Mouse (Mus musculus) embryonic facial prominence, embryonic 11.5 days (tissue): ENCODE data around the gene Tex33. TPM values are rescaled to one million over a fixed set of nuclear protein-coding genes. Genes with fewer than 3 reads are reported as not detected.

Source experiments
- ATAC-seq: fragments of 200-750 bp; cut with Nextera tagmentation; replicated peaks from 2 replicates; pipeline ENCODE4 v1.8.0; 2017; ENCODE audit warnings: low read depth; ENCODE audit not compliant: insufficient number of reproducible peaks, low FRiP score, low TSS enrichment
- DNase-seq: peaks from one replicate; pipeline ENCODE4 v3.0.0-alpha.2; 2015; ENCODE audit warnings: low spot score
- H3K27ac ChIP-seq: fragments of 300-500 bp; sonication (generic); replicated peaks from 2 replicates; pipeline ENCODE4 v1.5.1; 2014; ENCODE audit warnings: mild to moderate bottlenecking, low read depth, low read length, control low read depth
- H3K27me3 ChIP-seq: fragments of 300-500 bp; sonication (generic); 2 replicates; pipeline ENCODE4 v1.6.1; 2014; ENCODE audit warnings: mild to moderate bottlenecking, low read length, moderate library complexity, mixed read lengths; ENCODE audit not compliant: control insufficient read depth, insufficient read depth
- H3K36me3 ChIP-seq: fragments of 300-500 bp; sonication (generic); replicated peaks from 2 replicates; pipeline ENCODE4 v1.6.1; 2014; ENCODE audit warnings: low read depth, mild to moderate bottlenecking, low read length, moderate library complexity, mixed read lengths; ENCODE audit not compliant: control insufficient read depth, insufficient read depth
- H3K4me1 ChIP-seq: fragments of 300-500 bp; sonication (generic); 2 replicates; pipeline ENCODE4 v1.6.1; 2014; ENCODE audit warnings: low read length, mixed read lengths; ENCODE audit not compliant: control insufficient read depth, insufficient read depth
- H3K4me2 ChIP-seq: fragments of 300-500 bp; sonication (generic); 2 replicates; pipeline ENCODE4 v1.6.1; 2014; ENCODE audit warnings: low read depth, mild to moderate bottlenecking, control low read depth, low read length, moderate library complexity
- H3K4me3 ChIP-seq: fragments of 300-500 bp; sonication (generic); 2 replicates; pipeline ENCODE4 v1.5.1; 2014; ENCODE audit warnings: low read depth, low read length, control low read depth
- H3K9ac ChIP-seq: fragments of 300-500 bp; sonication (generic); replicated peaks from 2 replicates; pipeline ENCODE4 v1.6.1; 2014; ENCODE audit warnings: mild to moderate bottlenecking, control low read depth, low read length
- H3K9me3 ChIP-seq: fragments of 300-500 bp; sonication (generic); replicated peaks from 2 replicates; pipeline ENCODE4 v1.6.1; 2016; ENCODE audit warnings: mild to moderate bottlenecking, low read length, inconsistent platforms, mixed read lengths; ENCODE audit not compliant: control insufficient read depth
- WGBS: fragments of 180-500 bp; shearing (Covaris S2); extraction: QIAGEN DNeasy Blood & Tissue Kit; methylation state at CpG from one replicate; pipeline ENCODE4 v1.1.7; 2014; 5-methylcytosine and 5-hydroxymethylcytosine counted together
- polyA plus RNA-seq: library from polyadenylated mRNA; unstranded; fragments of >200 nt; fragmentation: Nextera tagmentation; extraction: Ambion mirVana; gene quantifications from 2 replicates; pipeline ENCODE4 v1.2.1, GENCODE M21; 2014

Tex33 gene
- polyA plus RNA-seq, 1 experiment from 2014 or later: not detected

GRCm38 (mm10) chr15:78368926-78369346, 26.8 kb downstream of the Tex33 start:
- peak; percentile 63 for DNase-seq
- H3K27ac ChIP-seq: no peak overlapping the region
- H3K4me3 ChIP-seq: no peak overlapping the region
- no peaks in the 10 kb centered on the region for H3K36me3 ChIP-seq
- H3K9ac ChIP-seq: no peak overlapping the region
- no peak for ATAC-seq
- H3K27me3 ChIP-seq: no peaks in the 10 kb centered on the region; the same call in 1 of the 2 replicates
- no peak overlapping the region for H3K4me2 ChIP-seq
- 12% methylated on average over 8 of the region's 8 CpGs for WGBS
- H3K4me1 ChIP-seq: no peaks in the 10 kb centered on the region
- no peaks in the 10 kb centered on the region for H3K9me3 ChIP-seq

DNA sequence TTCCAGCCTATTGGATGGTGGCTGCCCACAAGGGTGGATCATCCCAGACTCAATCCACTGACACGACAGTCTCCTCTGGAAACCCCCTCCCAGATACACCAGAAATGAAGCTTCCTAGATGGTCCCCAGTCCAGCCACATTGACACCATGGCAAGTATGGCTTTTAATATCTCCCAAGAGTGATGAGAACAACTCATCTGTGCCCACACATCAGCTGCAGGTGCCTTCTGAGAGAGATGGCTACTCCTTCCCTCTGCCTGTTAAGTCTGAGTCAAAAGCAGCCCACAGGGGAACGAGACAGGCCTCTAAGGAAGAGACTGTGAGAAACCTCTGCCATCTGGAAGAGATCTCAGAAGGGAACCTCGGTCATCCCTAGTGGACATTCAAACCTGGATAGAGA, 27.9 kb downstream of the Tex33 start:
- ATAC-seq (no peak), DNase-seq (no peak)
- H3K9ac ChIP-seq: no peak overlapping the region
- H3K27me3 ChIP-seq: no peaks in the 10 kb centered on the region; the same call in 1 of the 2 replicates
- H3K27ac ChIP-seq: no peak overlapping the region
- H3K4me2 ChIP-seq: no peak overlapping the region
- 67% methylated on average over 3 of the region's 3 CpGs for WGBS
- no peaks in the 10 kb centered on the region for H3K36me3 ChIP-seq
- H3K9me3 ChIP-seq: no peaks in the 10 kb centered on the region
- no peak overlapping the region for H3K4me3 ChIP-seq
- no peaks in the 10 kb centered on the region for H3K4me1 ChIP-seq

- no peak overlapping the region for H3K9ac ChIP-seq
- ATAC-seq (no peak), DNase-seq (no peak)
- no peaks in the 10 kb centered on the region for H3K4me1 ChIP-seq
- H3K4me2 ChIP-seq: no peak overlapping the region
- H3K9me3 ChIP-seq: no peaks in the 10 kb centered on the region
- no peak overlapping the region for H3K4me3 ChIP-seq
- WGBS: 79% methylated on average over 8 of the region's 8 CpGs
- no peak overlapping the region for H3K27ac ChIP-seq
- no peaks in the 10 kb centered on the region; the same call in 1 of the 2 replicates for H3K27me3 ChIP-seq
- no peaks in the 10 kb centered on the region for H3K36me3 ChIP-seq
These were observed 28.8 kb downstream of the Tex33 start for GRCm38 (mm10) chr15:78366875-78367274.

- Histone ChIP-seq H3K36me3 (no peaks in the 10 kb centered on the region), H3K4me2 (no peak overlapping the region), H3K4me3 (no peak overlapping the region), H3K9ac (no peak overlapping the region), H3K4me1 (no peaks in the 10 kb centered on the region), H3K9me3 (no peaks in the 10 kb centered on the region), H3K27ac (no peak overlapping the region), H3K27me3 (no peaks in the 10 kb centered on the region; the same call in 1 of the 2 replicates)
- ATAC-seq (no peak), DNase-seq (no peak)
- 88% methylated on average over 2 of the region's 2 CpGs for WGBS
These were observed 29.8 kb downstream of the Tex33 start for GRCm38 (mm10) chr15:78365916-78366315.

DNA sequence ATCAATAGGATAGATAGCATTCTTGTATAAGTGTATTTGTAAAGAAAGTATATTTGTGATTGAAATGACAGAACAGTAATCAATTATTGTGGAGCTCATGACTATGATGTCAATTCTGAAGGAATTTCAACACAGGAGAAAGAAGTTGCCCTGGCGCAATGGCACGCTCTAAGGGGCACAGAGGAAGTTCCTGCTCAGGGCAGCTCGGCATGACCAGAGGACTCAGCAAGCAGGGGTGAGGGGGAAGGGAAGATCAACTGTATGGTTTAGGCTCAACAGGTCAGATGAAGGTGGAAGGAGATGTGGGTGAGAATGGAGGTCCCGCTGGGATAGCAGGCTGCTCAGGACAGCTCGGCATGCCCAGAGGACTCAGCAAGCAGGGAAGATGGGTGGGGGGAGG, 40.2 kb downstream of the Tex33 start:
- Histone ChIP-seq H3K4me1 (no peaks in the 10 kb centered on the region), H3K9me3 (no peaks in the 10 kb centered on the region), H3K4me2 (no peak overlapping the region), H3K27me3 (no peaks in the 10 kb centered on the region), H3K27ac (no peak overlapping the region), H3K9ac (no peak overlapping the region), H3K4me3 (no peak overlapping the region), H3K36me3 (no peaks in the 10 kb centered on the region)
- DNase-seq (no peak), ATAC-seq (no peak)
- 87% methylated on average over 5 of the region's 5 CpGs for WGBS

DNA sequence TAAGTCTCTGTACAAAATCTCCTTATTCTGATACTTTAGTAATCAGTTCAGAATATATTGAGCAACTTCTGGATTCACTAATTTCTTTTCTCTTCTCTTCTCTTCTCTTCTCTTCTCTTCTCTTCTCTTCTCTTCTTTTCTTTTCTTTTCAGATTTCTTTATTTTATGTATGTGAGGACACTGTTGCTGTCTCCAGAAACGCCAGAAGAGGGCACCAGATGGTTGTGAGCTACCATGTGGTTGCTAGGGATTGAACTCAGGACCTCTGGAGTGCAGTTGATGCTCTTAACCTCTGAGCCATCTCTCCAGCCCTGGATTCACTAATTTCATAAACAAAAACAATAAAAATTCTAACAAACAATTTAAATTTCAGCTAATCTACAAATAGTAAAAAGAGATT, 40.8 kb downstream of the Tex33 start:
- Histone ChIP-seq H3K4me2 (no peak overlapping the region), H3K27ac (no peak overlapping the region), H3K9ac (no peak overlapping the region), H3K27me3 (no peaks in the 10 kb centered on the region), H3K4me3 (no peak overlapping the region), H3K36me3 (no peaks in the 10 kb centered on the region), H3K9me3 (no peaks in the 10 kb centered on the region), H3K4me1 (no peaks in the 10 kb centered on the region)
- peak; percentile 53 for DNase-seq
- WGBS: 0% methylated on average over 1 of the region's 1 CpGs
- no peak for ATAC-seq

GRCm38 (mm10) chr15:78351586-78352165, 44.0 kb downstream of the Tex33 start:
- no peak for ATAC-seq
- H3K4me2 ChIP-seq: no peak overlapping the region
- no peaks in the 10 kb centered on the region for H3K4me1 ChIP-seq
- 58% methylated on average over 3 of the region's 3 CpGs for WGBS
- no peaks in the 10 kb centered on the region for H3K36me3 ChIP-seq
- no peak overlapping the region for H3K4me3 ChIP-seq
- no peak overlapping the region for H3K9ac ChIP-seq
- no peak for DNase-seq
- H3K27ac ChIP-seq: no peak overlapping the region
- H3K9me3 ChIP-seq: no peaks in the 10 kb centered on the region
- H3K27me3 ChIP-seq: no peaks in the 10 kb centered on the region

- DNase-seq (no peak), ATAC-seq (no peak)
- H3K9me3 ChIP-seq: no peaks in the 10 kb centered on the region
- 88% methylated on average over 3 of the region's 3 CpGs for WGBS
- no peaks in the 10 kb centered on the region for H3K4me1 ChIP-seq
- no peak overlapping the region for H3K4me3 ChIP-seq
- H3K36me3 ChIP-seq: no peaks in the 10 kb centered on the region
- no peak overlapping the region for H3K4me2 ChIP-seq
- no peak overlapping the region for H3K27ac ChIP-seq
- no peak overlapping the region for H3K9ac ChIP-seq
- H3K27me3 ChIP-seq: no peaks in the 10 kb centered on the region
These were observed 51.1 kb downstream of the Tex33 start for GRCm38 (mm10) chr15:78344567-78344966.
